Mouse (Mus musculus) frontal cortex, postnatal 25 days (tissue): ENCODE measurements around the gene Catsperg1.

Experiments used
- DNase-seq, 2 experiments: peaks; one replicate each; pipeline ENCODE4 v3.0.0; 2022; ENCODE audit warnings: low spot score in 2 of 2

Gene Catsperg1

DNA sequence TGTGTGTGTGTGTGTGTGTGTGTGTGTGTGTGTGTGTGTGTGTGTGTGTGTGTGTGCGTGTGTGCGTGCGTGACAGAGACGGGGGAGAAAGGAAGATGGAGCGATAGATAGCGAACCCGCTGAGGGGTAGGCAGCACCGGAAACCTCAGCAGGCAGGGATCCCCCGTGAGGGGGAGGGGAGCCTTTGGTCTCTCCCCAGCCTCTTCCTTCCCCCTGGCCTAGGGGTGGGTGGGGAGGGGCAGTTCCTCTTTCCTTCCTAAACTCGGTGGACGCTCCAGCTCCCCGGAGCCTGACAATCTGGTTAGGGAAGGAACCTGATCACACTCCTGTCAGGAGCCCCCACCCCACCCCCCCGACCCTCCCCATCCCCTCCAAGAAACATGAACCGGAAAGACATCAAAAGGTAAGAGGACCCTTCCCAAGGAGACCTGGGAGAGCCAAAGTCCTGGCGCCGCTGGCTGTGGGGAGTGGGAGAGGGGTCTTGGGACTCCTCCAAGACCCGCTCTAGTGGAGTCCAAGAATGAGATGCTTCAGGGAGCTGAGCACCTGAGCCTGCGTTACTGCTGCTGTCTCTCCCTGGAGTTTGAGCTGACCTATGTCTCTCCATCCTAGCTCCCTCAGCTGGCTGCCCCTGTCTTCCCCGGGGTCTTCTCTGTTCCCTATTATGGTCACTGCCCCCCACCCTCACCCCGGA is 79.0 kb downstream of the Catsperg1 start, which contains the start of gene Rasgrp4:
Gene Rasgrp4 (plus strand): TSS at position 159 of the 694 bp plus-strand sequence.
- DNase-seq, result no peak

DNA sequence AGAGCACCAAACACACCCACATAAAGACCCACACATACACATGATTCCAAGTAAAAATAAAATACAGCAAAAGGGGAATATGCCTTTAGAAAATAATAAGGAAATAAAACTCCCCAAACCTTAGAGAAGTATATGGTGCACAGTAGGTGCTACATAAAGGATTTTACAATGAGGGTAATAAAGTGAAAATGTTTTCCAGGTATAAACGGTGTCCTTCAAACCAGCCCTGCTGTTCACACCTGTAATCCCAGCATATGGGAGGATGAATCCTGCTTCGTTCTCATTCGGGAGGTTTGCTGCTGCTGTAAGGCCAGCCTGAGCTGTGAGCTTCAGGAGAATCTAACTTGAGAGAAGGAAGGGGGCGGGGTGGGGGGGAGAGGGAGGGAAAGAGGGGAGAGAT is 79.6 kb downstream of the Catsperg1 start:
- no peak for DNase-seq
